Mouse (Mus musculus) adipocyte (in vitro differentiated cells): Measurements from ENCODE around the gene Olfr1371.
A peak's percentile ranks its signal among the peaks of the same experiment; 100 is the strongest.
"Not testable (repeated sequence)": the region's sequence is repeated elsewhere in the genome, so short reads cannot be mapped to it uniquely, and the experiment has no call there.

ENCODE experiments used
- DNase-seq: peaks from one replicate; pipeline ENCODE4 v3.0.0-alpha.2; 2016; ENCODE audit warnings: low spot score

Olfr1371 gene

DNA sequence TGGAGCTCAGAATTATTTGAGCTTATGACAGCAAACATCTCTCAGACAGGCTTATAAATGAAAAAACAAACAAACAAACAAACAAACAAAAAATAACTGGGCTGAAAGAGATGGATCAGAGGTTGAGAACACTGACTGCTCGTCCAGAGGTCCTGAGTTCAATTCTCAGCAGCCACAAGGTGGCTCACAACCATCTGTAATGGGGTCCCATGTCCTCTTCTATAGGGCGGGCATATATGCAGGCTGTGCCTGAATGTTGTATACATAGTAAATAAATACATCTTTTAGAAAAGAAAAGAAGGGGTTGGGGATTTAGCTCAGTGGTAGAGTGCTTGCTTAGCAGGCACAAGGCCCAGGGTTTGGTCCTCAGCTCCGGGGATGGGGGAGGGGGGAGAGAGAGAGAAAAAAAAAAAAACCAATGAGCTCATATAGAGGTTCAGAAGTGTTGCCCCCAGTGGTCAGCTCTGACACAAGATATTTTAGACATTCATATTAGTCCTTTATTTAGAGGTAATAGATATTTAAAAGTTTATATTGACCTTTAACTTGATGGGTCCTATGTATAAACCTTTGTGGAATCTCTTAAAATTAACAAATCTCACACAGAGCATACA lies 12.3 kb upstream of the Olfr1371 start:
- DNase-seq, result no peak

DNA sequence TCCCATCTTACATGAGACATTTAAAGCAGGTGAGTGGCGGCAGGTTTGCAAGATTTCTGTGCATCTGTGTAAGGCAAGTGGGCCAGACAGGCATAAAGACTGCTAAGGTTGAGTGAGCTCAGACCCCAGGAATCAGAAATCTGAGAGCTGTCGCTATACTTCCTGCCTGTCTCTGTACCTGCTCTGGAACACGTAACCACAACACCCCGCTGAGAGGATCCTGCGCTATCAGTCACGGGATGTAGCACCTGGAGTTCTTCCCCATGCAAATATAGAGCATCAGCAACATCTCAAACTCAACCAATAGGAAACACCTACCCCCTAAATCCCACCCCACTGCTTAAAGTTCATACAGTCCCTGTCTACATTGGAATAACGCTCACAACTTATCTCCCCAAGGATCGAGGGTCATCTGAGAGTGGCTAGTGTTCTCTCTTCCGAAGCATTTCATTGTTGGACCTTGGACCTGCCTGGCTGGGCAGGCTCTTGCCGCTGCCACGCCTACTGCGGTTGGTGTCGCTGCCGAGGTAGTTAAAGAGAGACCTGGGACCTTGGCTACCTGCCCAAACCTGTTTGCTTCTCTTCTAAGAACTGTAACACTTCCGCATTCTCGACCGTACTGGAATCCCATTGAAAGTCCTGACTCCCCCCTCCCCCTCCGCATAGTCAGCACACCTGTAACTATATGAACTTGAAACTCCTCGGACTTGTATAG lies 10.3 kb upstream of the Olfr1371 start:
- DNase-seq, result no peak

DNA sequence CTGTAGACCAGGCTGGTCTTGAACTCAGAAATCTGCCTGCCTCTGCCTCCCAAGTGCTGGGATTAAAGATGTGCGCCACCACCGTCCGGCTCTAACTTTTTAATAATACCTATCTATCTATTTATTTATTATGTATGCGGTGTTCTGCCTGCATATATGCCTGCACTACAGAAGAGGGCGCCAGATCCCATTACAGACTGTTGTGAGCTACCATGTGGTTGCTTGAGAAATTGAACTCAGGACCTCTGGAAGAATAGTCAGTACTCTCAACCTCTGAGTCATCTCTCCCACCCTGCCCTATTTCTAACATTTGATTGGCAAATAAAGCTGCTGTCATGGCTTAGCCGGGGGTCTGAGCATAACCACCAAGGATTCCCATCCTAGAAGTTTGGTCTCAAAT lies 9.1 kb upstream of the Olfr1371 start:
- DNase-seq, result peak; percentile 42

DNA sequence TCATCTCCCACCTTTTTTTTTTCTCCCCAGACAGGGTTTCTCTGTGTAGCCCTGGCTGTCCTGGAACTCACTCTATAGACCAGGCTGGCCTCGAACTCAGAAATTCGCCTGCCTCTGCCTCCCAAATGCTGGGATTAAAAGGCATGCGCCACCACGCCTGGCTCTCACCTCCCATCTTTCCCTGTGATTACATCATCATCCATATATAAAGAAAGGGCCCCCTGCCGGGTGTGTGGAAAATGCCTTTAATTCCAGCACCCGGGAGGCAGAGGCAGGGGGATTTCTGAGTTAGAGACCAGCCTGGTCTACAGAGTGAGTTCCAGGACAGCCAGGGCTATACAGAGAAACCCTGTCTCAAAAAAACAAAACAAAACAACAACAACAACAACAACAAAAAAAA lies 8.1 kb upstream of the Olfr1371 start:
- not testable (repeated sequence) for DNase-seq

DNA sequence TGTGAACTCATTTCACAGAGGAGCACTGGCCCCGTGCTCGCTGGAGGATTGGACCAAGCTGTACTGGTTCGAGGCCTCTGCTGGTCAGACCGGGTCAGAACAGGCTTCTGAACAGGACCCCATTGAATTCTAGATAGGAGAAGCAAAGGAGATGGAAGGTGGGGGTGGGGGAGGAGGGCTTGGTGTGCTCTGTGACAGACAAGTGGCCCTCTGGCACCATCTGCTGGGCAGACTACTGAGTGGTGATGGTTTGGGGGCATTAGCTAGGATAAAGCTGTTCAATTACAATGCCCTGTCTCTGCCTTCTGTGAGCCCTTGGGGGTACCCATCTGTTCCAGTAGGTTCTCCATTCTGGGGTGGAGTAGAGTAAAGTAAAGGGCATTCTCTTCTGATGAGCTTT lies 6.5 kb upstream of the Olfr1371 start:
- DNase-seq, result peak; percentile 71

DNA sequence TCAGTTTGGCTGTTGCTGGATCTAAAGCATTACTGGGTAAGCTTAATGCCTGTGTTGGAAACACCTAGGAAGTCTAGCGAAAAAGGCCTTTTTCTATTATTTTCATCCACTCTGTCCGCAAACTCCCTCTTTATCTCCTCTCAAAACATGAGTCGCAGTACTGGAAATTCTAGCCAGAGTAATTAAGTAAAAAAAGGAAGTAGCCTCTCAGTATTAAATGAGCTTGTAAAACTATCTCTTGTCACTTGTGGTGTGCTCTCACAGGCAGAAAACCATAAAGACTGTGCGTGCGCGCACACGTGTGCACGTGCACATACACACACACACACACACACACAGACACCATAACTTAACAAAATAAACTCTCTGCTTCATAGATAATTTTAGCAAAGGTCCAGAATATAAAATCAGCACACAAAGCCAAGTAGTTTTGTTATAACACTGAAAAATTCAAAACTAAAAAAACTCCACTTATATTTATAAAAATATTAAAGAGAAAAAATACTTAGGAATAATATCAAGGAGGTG lies 17.2 kb downstream of the Olfr1371 start:
- DNase-seq, result not testable (repeated sequence)

DNA sequence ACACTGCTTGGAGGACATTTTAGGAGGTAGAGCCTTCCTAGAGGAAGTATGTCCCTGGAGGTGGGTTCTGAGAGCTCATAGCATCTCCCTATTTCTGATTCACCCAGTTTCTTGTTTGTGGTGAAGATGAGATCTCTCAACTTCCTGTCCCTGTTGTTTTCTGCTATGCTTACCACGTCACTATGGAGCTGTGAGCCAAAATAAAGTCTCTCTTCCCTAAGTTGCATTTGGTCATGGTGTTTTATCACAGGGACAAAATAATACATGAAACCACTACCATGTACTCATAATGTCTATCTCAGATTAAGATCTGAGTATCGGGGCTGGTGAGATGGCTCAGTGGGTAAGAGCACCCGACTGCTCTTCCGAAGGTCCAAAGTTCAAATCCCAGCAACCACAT lies 33.1 kb downstream of the Olfr1371 start:
- not testable (repeated sequence) for DNase-seq

DNA sequence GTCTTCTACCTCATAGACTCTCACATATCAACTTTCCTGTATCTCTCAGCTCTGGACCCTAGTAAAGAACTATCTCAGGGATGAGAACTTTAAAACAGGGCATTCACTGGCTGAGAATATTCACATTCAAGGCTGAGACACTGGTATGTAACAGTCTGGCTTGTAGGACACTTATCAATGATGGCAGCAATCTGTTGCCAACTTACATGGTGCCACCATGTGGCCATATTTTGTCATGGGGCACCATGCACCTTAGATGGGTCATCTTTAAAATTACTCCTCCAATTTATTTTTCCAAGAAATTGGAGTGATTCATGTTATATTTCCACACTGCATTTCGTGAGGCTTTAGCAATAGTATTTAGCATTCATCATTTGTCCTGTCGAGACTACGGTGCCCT lies 33.9 kb downstream of the Olfr1371 start:
- DNase-seq, result peak; percentile 15

DNA sequence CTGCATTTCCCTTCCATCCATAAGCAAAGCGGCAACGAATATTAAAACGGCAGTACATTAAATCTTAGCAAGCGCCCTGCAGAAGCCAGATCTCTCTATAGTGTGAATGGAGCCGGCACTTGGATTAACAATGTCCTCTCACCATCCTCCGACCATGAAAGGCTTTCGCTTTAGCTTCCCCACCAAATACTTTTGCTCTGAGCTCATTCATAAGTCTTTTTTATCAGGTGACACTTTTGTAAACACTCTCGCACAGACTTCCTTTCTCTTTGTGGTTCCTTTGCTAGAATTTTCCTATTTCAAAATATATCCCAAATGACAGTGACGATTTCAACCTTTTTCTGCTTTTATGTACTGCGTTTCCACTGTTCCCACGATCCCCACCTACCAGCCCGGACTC lies 45.3 kb downstream of the Olfr1371 start:
- no peak for DNase-seq

DNA sequence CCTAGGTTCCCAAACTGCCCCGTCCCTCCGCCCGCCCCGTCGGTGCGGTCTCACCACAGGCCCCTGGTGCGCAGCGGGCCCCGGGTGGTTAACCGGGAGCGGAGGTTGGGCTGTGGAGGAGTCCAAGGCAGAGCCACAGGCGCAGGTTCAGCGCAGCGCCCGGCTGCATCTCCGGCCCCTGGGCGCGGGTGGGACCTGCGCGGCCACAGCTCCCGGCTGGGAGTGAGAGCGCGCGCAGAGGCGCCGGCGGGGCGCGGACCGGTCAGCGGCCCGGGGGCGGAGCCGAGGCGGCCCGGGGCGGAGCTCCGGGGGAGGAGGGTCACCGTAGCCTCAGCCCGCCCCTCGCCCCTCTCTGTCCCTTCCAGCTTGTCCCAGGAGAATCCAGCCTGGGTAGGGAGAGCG lies 45.9 kb downstream of the Olfr1371 start:
- not testable (repeated sequence) for DNase-seq

DNA sequence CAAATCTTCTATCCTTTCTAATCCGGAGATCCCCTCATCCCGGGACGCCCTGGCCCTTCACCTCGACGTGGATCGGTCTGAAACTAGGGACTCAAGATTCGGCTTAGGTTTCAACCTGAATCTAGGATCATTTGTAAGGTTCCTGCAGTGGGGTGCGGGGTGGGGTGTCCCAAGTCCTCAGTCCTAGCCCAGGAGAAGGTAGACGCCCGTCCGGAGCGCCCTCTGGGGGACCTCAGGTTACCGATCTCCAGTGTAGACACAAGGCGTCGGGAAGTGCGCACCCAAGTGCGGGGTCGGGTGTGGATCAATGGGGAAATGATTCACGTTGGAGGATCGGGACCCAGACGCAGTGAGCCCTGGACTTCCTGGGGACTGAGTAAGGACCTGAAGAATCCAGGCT lies 46.7 kb downstream of the Olfr1371 start:
- no peak for DNase-seq

DNA sequence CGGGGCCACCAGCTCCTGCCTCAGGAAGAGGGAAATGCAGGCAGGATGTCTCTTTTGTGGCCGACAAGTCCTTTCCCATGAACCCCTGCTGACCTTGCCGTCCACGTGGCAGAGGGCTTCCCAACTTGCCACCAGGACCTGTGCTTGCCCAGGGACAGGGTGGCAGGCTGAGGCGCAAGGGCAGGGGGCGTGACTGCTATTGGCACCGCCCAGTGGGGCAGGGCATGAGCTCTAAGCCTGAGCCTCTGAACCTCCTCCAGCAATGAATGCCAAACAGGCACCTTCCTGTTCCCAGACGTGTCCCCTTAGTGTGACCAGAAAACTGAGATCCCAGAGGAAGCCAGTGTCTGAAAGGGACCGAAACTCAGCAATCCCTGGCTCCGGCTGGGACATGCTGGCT lies 49.9 kb downstream of the Olfr1371 start:
- DNase-seq, result no peak
